Mouse (Mus musculus) granulocyte monocyte progenitor cell, adult 5-6 weeks (primary cell): ENCODE results near the gene Il6st. TPM values are rescaled to one million over a fixed set of nuclear protein-coding genes. Genes with fewer than 3 reads are reported as not detected.
"Not testable (repeated sequence)": the region's sequence is repeated elsewhere in the genome, so short reads cannot be mapped to it uniquely, and the experiment has no call there.

Experiments
- ATAC-seq: replicated peaks from 2 replicates; pipeline ENCODE4 v1.8.0; 2016; ENCODE audit warnings: mild to moderate bottlenecking, moderate TSS enrichment, inconsistent platforms; ENCODE audit not compliant: poor library complexity, severe bottlenecking
- total RNA-seq, 2 experiments: library from RNA; stranded (forward) in 1 of 2; stranded (reverse) in 1 of 2; fragments of 200-712, 200-1000 nt in 1 of 2; fragments of >200 nt in 1 of 2; fragmentation: Nextera tagmentation in 1 of 2; gene quantifications; 2 replicates each; pipeline ENCODE4 v1.2.3; 2014 to 2017

Il6st gene
- 47.5 and 70.5 TPM in 2 replicates for total RNA-seq (2014; fragmentation: Nextera tagmentation)
- 29.1 and 33.4 TPM in 2 replicates for total RNA-seq (2017)

- ATAC-seq, result peak; percentile 95
Observed at GRCm38 (mm10) chr13:112463868-112464625, at the start of gene Il6st. Il6st (plus strand) TSS chr13:112464070.

- no peak for ATAC-seq
Observed at GRCm38 (mm10) chr13:112415896-112416295, 48.0 kb upstream of the Il6st start.

- ATAC-seq, result no peak
Observed at GRCm38 (mm10) chr13:112416410-112417162, 47.3 kb upstream of the Il6st start.

GRCm38 (mm10) chr13:112417163-112417523 lies 46.7 kb upstream of the Il6st start:
- no peak for ATAC-seq

- no peak for ATAC-seq
Observed at GRCm38 (mm10) chr13:112417861-112418423, 45.9 kb upstream of the Il6st start.

GRCm38 (mm10) chr13:112418595-112418994 lies 45.3 kb upstream of the Il6st start:
- no peak for ATAC-seq

- no peak for ATAC-seq
Observed at GRCm38 (mm10) chr13:112424212-112424611, 39.7 kb upstream of the Il6st start.

- no peak for ATAC-seq
Observed at GRCm38 (mm10) chr13:112424635-112425034, 39.2 kb upstream of the Il6st start.

- no peak for ATAC-seq
Observed at GRCm38 (mm10) chr13:112425181-112425654, 38.7 kb upstream of the Il6st start.

GRCm38 (mm10) chr13:112426265-112427135 lies 37.4 kb upstream of the Il6st start:
- no peak; the same call in 1 of the 2 replicates for ATAC-seq

GRCm38 (mm10) chr13:112427136-112427470 lies 36.8 kb upstream of the Il6st start:
- not testable (repeated sequence) for ATAC-seq

GRCm38 (mm10) chr13:112427521-112427920 lies 36.3 kb upstream of the Il6st start:
- ATAC-seq, result peak; percentile 98

- ATAC-seq, result peak; percentile 61
Observed at GRCm38 (mm10) chr13:112433271-112433670, 30.6 kb upstream of the Il6st start.

- no peak for ATAC-seq
Observed at GRCm38 (mm10) chr13:112435241-112436075, 28.4 kb upstream of the Il6st start.

GRCm38 (mm10) chr13:112436288-112436687 lies 27.6 kb upstream of the Il6st start:
- ATAC-seq, result no peak

- peak; percentile 10 for ATAC-seq
Observed at GRCm38 (mm10) chr13:112438001-112438868, 25.6 kb upstream of the Il6st start.

GRCm38 (mm10) chr13:112439105-112439818 lies 24.6 kb upstream of the Il6st start:
- ATAC-seq, result peak; percentile 64

- peak; percentile 89 for ATAC-seq
Observed at GRCm38 (mm10) chr13:112439917-112440361, 23.9 kb upstream of the Il6st start.
